Mouse (Mus musculus): Measurements from ENCODE around the gene Hdac1. TPM values are rescaled to one million over a fixed set of nuclear protein-coding genes. Genes with fewer than 3 reads are reported as not detected.

Gene Hdac1
- polyA plus RNA-seq (2015; fragmentation: Nextera tagmentation; extraction: Ambion mirVana), result 86.1 and 99.3 TPM in 2 replicates

- H3K9ac ChIP-seq, result peak within 1 kb of the TSS; percentile 65
- H3K4me1 ChIP-seq, result peaks cover 16% of the 10 kb centered on the region
- no peaks in the 10 kb centered on the region for H3K9me3 ChIP-seq
- peak; percentile 99 for ATAC-seq (replicated peaks)
- peak within 1 kb of the TSS; percentile 73 for H3K4me2 ChIP-seq
- H3K27me3 ChIP-seq (replicated peaks), result no peaks in the 10 kb centered on the region
- WGBS, result under 1% methylated on average over 46 of the region's 46 CpGs
- H3K36me3 ChIP-seq (replicated peaks), result no peaks in the 10 kb centered on the region
- peak within 1 kb of the TSS; percentile 74 for H3K27ac ChIP-seq
- H3K4me3 ChIP-seq, result peak within 1 kb of the TSS; percentile 69
Measured at GRCm38 (mm10) chr4:129542592-129543141, at the start of gene Hdac1. TSS of gene Hdac1 (minus strand) at chr4:129542713.

- Histone ChIP-seq H3K36me3 (replicated peaks) (peaks cover 34% of the 10 kb centered on the region), H3K27ac (no peak overlapping the region), H3K4me3 (no peak overlapping the region), H3K4me1 (peaks cover 8% of the 10 kb centered on the region; the same call in 1 of the 2 replicates), H3K9me3 (no peaks in the 10 kb centered on the region), H3K27me3 (replicated peaks) (no peaks in the 10 kb centered on the region), H3K4me2 (no peak overlapping the region), H3K9ac (no peak overlapping the region)
- 81% methylated on average over 4 of the region's 4 CpGs for WGBS
- no peak for ATAC-seq (replicated peaks)
Measured at GRCm38 (mm10) chr4:129588865-129589264, 46.4 kb upstream of the Hdac1 start.

GRCm38 (mm10) chr4:129586943-129587342 is 44.4 kb upstream of the Hdac1 start:
- no peak overlapping the region for H3K9ac ChIP-seq
- peaks cover 8% of the 10 kb centered on the region; the same call in 1 of the 2 replicates for H3K4me1 ChIP-seq
- no peaks in the 10 kb centered on the region for H3K27me3 ChIP-seq (replicated peaks)
- H3K9me3 ChIP-seq, result no peaks in the 10 kb centered on the region
- ATAC-seq (replicated peaks), result no peak
- 34% methylated on average over 1 of the region's 1 CpGs for WGBS
- H3K4me3 ChIP-seq, result no peak overlapping the region
- no peak overlapping the region for H3K4me2 ChIP-seq
- peaks cover 18% of the 10 kb centered on the region for H3K36me3 ChIP-seq (replicated peaks)
- H3K27ac ChIP-seq, result no peak overlapping the region

GRCm38 (mm10) chr4:129585773-129586172 is 43.3 kb upstream of the Hdac1 start:
- 86% methylated on average over 9 of the region's 9 CpGs for WGBS
- Histone ChIP-seq H3K27me3 (replicated peaks) (no peaks in the 10 kb centered on the region), H3K4me3 (no peak overlapping the region)

GRCm38 (mm10) chr4:129584884-129585608 is 42.5 kb upstream of the Hdac1 start:
- peak overlapping the region; percentile 12; the same call in 1 of the 2 replicates for H3K9ac ChIP-seq
- 2% methylated on average over 36 of the region's 36 CpGs for WGBS
- H3K36me3 ChIP-seq (replicated peaks), result no peaks in the 10 kb centered on the region
- peak overlapping the region; percentile 49 for H3K4me2 ChIP-seq
- H3K27ac ChIP-seq, result no peak overlapping the region
- peak overlapping the region; percentile 24 for H3K4me3 ChIP-seq
- no peaks in the 10 kb centered on the region for H3K27me3 ChIP-seq (replicated peaks)
- ATAC-seq (replicated peaks), result no peak
- H3K9me3 ChIP-seq, result no peaks in the 10 kb centered on the region
- peaks cover 8% of the 10 kb centered on the region; the same call in 1 of the 2 replicates for H3K4me1 ChIP-seq

More at GRCm38 (mm10) chr4:129585773-129586172, 43.3 kb upstream of the Hdac1 start:
- H3K36me3 ChIP-seq (replicated peaks), result peaks cover 7% of the 10 kb centered on the region; the same call in 1 of the 2 replicates
- H3K9me3 ChIP-seq, result no peaks in the 10 kb centered on the region
- H3K9ac ChIP-seq, result no peak overlapping the region
- H3K27ac ChIP-seq, result no peak overlapping the region
- peaks cover 8% of the 10 kb centered on the region; the same call in 1 of the 2 replicates for H3K4me1 ChIP-seq
- ATAC-seq (replicated peaks), result no peak
- no peak overlapping the region for H3K4me2 ChIP-seq

- Histone ChIP-seq H3K27ac (no peak overlapping the region), H3K36me3 (replicated peaks) (no peaks in the 10 kb centered on the region), H3K4me3 (no peak overlapping the region), H3K9me3 (no peaks in the 10 kb centered on the region), H3K9ac (no peak overlapping the region), H3K4me2 (peak overlapping the region; percentile 49), H3K27me3 (replicated peaks) (no peaks in the 10 kb centered on the region), H3K4me1 (peaks cover 8% of the 10 kb centered on the region; the same call in 1 of the 2 replicates)
- WGBS, result 79% methylated on average over 1 of the region's 1 CpGs
- ATAC-seq (replicated peaks), result no peak
Measured at GRCm38 (mm10) chr4:129584370-129584769, 41.9 kb upstream of the Hdac1 start.

- Histone ChIP-seq H3K36me3 (replicated peaks) (no peaks in the 10 kb centered on the region), H3K27me3 (replicated peaks) (no peaks in the 10 kb centered on the region), H3K27ac (no peak overlapping the region), H3K4me3 (no peak overlapping the region), H3K4me1 (peaks cover 10% of the 10 kb centered on the region; the same call in 1 of the 2 replicates), H3K4me2 (no peak overlapping the region), H3K9me3 (no peaks in the 10 kb centered on the region), H3K9ac (no peak overlapping the region)
- WGBS, result 78% methylated on average over 1 of the region's 1 CpGs
- no peak for ATAC-seq (replicated peaks)
Measured at GRCm38 (mm10) chr4:129582251-129582650, 39.7 kb upstream of the Hdac1 start.

- H3K9me3 ChIP-seq, result no peaks in the 10 kb centered on the region
- H3K27ac ChIP-seq, result no peak overlapping the region
- H3K27me3 ChIP-seq (replicated peaks), result no peaks in the 10 kb centered on the region
- H3K4me3 ChIP-seq, result no peak overlapping the region
- H3K4me2 ChIP-seq, result no peak overlapping the region
- peaks cover 12% of the 10 kb centered on the region; the same call in 1 of the 2 replicates for H3K4me1 ChIP-seq
- H3K36me3 ChIP-seq (replicated peaks), result no peaks in the 10 kb centered on the region
- H3K9ac ChIP-seq, result no peak overlapping the region
- WGBS, result 76% methylated on average over 7 of the region's 7 CpGs
- ATAC-seq (replicated peaks), result no peak
Measured at GRCm38 (mm10) chr4:129580347-129580746, 37.8 kb upstream of the Hdac1 start.

- Histone ChIP-seq H3K27ac (no peak within 1 kb of the TSS), H3K36me3 (replicated peaks) (no peaks in the 10 kb centered on the region), H3K27me3 (replicated peaks) (no peaks in the 10 kb centered on the region), H3K9me3 (no peaks in the 10 kb centered on the region), H3K4me1 (peaks cover 6% of the 10 kb centered on the region; the same call in 1 of the 2 replicates), H3K4me2 (no peak within 1 kb of the TSS), H3K9ac (no peak within 1 kb of the TSS), H3K4me3 (no peak within 1 kb of the TSS)
- no peak for ATAC-seq (replicated peaks)
- 90% methylated on average over 5 of the region's 5 CpGs for WGBS
Measured at GRCm38 (mm10) chr4:129578466-129578865, 36.0 kb upstream of the Hdac1 start, which contains the start of gene Fam167b. TSS of gene Fam167b (minus strand) at chr4:129578549.

- Histone ChIP-seq H3K27ac (no peak overlapping the region), H3K9me3 (no peaks in the 10 kb centered on the region), H3K36me3 (replicated peaks) (no peaks in the 10 kb centered on the region), H3K4me1 (peaks cover 6% of the 10 kb centered on the region; the same call in 1 of the 2 replicates), H3K9ac (no peak overlapping the region), H3K4me2 (no peak overlapping the region), H3K27me3 (replicated peaks) (no peaks in the 10 kb centered on the region), H3K4me3 (no peak overlapping the region)
- 83% methylated on average over 7 of the region's 7 CpGs for WGBS
- no peak for ATAC-seq (replicated peaks)
Measured at GRCm38 (mm10) chr4:129577688-129578087, 35.2 kb upstream of the Hdac1 start.

GRCm38 (mm10) chr4:129576863-129577491 is 34.5 kb upstream of the Hdac1 start:
- Histone ChIP-seq H3K4me1 (peaks cover 6% of the 10 kb centered on the region; the same call in 1 of the 2 replicates), H3K9me3 (no peaks in the 10 kb centered on the region), H3K4me3 (no peak overlapping the region), H3K9ac (no peak overlapping the region), H3K36me3 (replicated peaks) (no peaks in the 10 kb centered on the region), H3K27me3 (replicated peaks) (no peaks in the 10 kb centered on the region), H3K4me2 (peak overlapping the region; percentile 26), H3K27ac (no peak overlapping the region)
- 24% methylated on average over 21 of the region's 21 CpGs for WGBS
- ATAC-seq (replicated peaks), result no peak

GRCm38 (mm10) chr4:129575171-129575844 is 32.8 kb upstream of the Hdac1 start:
- Histone ChIP-seq H3K4me3 (no peak overlapping the region), H3K27ac (no peak overlapping the region), H3K9me3 (no peaks in the 10 kb centered on the region), H3K27me3 (replicated peaks) (no peaks in the 10 kb centered on the region), H3K36me3 (replicated peaks) (no peaks in the 10 kb centered on the region), H3K4me2 (no peak overlapping the region), H3K9ac (no peak overlapping the region), H3K4me1 (peaks cover 6% of the 10 kb centered on the region; the same call in 1 of the 2 replicates)
- 70% methylated on average over 7 of the region's 8 CpGs for WGBS
- ATAC-seq (replicated peaks), result no peak
